Mouse (Mus musculus) large intestine, adult 2 months (tissue): ENCODE measurements around the gene Trip11. TPM values are rescaled to one million over a fixed set of nuclear protein-coding genes. Genes with fewer than 3 reads are reported as not detected.

ENCODE experiments used
- DNase-seq: peaks from one replicate; pipeline ENCODE4 v3.0.0-alpha.2; 2012; ENCODE audit warnings: low read depth, low spot score
- WGBS: fragments of 180-500 bp; shearing (Covaris S2); methylation state at CpG from one replicate; pipeline ENCODE4 v1.1.7; 2018; 5-methylcytosine and 5-hydroxymethylcytosine counted together
- polyA plus RNA-seq: library from polyadenylated mRNA; depleted of rRNA; stranded (reverse); fragments of >200 nt; gene quantifications from 2 replicates; pipeline ENCODE4 v1.2.3, GENCODE M21; 2012

Trip11 gene
- polyA plus RNA-seq, 1 experiment: 2.7 TPM

DNA sequence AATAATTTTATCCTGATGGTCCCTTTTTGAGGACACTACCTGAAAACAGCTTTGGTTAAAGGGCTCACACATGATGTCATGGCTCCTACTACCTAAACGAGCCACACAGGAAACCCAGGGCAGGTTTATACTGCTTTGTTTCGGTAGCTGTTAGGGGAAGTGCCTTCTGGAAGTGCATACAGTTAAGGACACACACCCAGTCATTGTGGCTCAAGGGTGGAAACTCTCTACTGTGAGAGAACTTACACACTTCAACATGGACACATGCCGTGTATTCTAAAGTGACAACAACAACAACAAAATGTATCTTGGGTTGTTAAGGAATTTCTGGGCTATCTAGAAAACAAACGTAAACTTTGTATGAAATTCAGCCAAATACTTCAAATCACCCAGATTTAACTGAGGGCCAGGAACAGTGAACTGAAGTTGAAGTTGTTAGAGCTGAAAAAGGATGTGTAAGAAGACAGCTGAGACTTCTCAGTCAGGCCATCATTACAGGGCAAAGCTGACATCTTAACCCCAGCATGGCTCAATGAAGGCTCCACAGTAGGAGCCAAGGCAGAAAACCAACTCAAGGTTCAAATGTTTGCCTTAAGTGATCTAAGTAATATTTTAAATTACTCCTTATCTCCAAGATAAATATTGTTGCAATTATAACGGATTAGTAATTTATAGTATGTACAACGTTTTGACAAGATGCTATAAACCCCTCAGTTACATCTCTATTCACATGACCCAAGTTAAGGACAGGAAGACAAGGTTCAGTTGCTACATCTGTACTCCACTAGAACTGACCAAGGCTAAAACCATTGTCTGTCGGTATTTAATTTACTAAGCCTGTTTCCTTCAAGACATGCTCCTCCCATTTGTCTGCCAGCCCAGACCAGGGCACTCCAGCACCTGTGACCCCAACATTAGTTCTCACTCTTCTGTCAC, 80.6 kb downstream of the Trip11 start:
- no peak for DNase-seq
- WGBS: 42% methylated on average over 7 of the region's 7 CpGs

DNA sequence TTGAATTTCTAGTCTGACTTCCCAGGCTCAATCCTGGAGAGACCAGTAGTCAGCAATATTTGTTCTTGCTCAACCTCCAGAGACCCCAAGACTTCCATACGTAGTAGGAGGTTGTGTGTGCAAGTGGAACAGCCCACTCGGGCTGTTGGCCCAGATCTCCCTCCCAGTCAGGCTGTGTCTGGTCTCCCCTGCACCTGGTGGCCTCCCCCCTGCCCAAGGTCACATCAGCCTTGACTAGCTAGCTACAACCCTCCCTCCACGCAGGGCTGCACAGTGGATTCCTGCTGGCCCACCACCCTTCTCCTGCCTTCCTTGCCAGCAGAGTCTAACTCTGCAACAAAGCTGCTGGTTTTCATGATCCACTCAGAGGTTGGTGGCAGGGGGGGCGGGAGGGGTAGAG, 81.8 kb downstream of the Trip11 start:
- WGBS: 53% methylated on average over 4 of the region's 4 CpGs
- DNase-seq: no peak

DNA sequence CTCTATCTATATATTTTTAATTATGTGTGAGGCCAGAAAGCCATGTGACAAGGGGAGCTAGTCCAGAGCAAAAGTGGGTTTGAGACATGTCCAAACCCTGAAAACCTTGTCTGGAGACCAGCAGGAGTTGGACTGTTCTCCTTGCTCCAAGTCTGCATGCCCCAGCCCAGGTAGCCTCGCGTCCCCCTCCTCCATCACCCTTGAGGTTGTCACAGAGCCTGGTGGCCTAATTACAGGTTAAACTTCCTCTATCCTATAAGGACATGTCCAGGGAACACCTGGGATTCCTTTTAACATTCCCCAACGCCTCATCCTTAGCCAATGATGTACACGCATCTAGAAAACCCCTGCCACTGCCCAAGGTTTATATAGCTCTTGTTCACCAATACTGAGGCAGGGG, 89.9 kb downstream of the Trip11 start:
- 89% methylated on average over 4 of the region's 4 CpGs for WGBS
- DNase-seq: no peak

DNA sequence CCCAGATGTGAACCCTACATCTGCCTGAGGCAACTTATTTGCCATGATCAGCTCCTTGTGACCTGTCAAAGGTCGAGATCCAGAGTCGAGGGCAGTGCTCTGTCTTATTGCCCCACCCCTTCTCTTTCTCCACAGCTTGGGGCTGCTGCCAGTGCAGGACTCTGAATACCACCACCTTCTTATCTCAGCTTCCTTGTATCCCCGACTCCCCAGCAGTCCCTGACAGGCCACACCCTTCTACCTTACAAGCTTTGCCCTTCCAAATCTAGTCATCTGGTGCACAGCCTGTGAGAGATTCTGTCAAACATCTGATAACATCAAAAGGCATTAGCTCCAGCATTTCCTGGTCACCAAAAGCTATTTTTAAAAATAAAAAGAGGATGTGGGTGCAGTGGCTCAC, 91.5 kb downstream of the Trip11 start:
- no peak for DNase-seq
- WGBS: 16% methylated on average over 3 of the region's 3 CpGs

DNA sequence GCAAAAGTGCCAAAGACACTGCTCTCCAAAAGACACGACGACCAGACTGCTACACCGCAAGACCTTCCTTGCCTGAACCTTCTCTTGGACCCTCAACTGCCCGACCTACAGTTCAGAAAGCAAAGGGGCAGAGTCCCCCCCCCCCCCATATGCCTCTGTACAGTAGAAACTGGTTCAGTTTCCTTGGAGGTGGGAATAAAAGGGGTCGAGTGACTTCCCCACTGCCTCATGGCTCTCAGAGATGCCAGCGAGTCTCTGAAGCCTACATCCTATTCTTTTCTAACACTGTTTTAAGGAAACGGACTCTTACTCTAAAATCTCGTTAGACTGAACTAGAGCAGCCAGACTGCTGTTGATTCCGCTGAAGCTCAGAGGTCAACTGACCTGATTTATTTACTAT, 93.5 kb downstream of the Trip11 start:
- no peak for DNase-seq
- WGBS: 24% methylated on average over 9 of the region's 9 CpGs

DNA sequence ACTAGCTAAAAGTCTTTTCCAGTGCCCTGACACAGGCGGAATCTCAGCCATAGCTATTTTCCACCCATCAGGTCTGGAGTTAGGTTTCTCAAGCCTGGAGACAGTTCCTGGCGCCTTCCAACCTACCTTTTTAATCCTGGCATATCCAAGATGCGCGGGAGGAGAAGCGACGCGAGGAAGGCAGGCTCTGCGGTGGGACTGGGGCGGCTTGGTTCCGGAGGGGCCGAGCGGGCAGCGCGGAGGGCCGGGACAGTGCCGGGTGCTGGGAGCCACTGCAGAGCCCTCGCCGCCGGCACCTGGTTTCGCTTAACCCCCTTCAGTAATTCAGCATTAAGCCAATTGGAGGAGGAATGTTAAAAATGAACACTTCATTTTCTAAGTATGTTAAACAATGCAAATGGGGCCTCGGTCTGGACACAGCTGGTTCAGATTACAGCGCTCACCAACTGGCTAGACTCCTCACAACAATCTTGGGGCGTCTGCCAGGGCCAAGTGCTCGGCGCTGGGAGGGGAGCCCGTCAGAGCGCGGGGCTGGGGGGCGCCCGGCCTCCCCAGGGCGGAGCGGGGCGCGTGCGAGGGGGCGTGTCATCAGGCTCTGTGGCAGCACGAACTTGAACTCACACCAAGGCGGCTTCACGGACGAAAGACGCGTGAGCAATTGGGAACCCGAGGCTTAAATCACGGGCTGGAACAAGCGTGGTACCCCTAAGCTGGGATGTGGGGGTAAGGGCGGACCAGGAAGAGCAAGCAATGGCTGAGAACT, 94.3 kb downstream of the Trip11 start, which contains the start of gene Fbln5:
Gene Fbln5 (minus strand): TSS at position 448 of the 763 bp plus-strand sequence.
- 1% methylated on average over 46 of the region's 46 CpGs for WGBS
- DNase-seq: no peak

DNA sequence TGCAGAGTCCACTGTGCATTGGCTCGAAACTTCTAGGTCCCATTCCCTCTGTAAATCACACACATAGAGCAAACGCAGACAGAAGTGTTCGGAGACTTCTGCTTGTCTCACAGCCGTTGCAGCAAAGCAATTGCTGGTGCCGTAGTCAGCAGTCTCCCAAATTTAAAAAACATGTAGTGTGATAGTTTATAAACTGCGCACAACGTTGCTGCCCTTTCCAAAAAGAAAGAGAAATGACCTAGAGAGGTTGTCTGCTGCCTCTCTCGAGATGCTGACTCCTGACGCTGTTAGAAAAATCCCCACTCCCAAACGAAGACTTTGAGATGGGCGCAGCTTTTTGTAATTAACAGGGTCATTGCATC, 94.8 kb downstream of the Trip11 start:
- DNase-seq: no peak
- WGBS: 14% methylated on average over 11 of the region's 11 CpGs

DNA sequence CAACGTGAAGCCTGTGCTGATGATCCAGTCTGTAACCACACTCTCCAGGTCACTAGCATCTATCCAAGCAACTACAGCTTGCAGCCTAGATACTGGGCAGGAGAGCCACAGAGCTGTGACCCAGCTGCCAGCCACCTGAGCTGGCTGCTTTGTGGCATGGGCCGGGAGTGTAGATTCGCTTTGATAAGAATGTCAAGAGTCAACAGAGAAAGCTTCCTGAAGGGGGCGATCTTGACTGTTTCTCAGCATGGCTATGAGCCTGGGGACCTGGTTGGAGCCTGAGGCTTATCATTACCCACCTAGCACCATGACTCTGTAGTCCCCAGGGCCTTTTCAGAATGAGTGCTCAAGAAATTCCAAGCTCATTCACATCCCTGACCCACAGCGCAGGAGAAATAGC, 96.3 kb downstream of the Trip11 start:
- 45% methylated on average over 5 of the region's 5 CpGs for WGBS
- no peak for DNase-seq

DNA sequence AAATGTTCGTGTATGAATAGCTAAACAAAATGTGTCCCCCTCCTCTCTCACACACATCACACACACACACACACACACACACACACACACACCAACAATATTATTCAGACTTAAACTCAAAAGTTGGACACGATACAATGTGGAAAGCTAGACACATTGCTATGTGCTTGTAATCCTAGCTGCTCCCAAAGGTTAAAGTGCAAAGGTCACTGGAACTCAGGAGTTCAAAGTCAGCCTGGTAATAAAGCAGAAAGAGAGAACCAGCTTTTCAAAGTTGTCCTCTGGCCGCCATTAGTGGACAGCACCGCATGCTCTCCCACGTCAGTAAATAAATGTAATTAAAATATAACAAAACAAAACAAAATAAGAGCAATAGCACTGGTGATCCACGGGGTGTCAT, 97.3 kb downstream of the Trip11 start:
- no peak for DNase-seq

DNA sequence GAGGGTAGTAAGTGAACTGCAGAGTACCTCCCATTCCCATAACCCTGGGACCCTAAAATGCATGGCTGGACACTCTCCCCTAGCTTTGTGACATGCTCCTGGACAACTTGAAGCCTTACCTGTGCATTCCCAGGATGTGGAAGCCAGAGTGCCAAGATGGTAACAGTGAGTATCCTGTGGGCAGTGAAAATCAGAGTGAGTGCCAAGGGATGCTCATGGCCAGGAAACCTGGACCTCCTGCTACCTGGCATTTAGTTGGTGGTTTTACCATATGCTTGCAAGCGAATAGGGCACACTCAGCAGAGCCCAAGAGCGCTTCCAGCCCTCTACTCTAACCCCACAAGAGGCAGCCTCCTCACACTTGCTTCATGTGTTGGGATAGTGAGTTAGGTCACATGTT, 98.6 kb downstream of the Trip11 start:
- no peak for DNase-seq
- 93% methylated on average over 2 of the region's 2 CpGs for WGBS

More for the DNA sequence above, 97.3 kb downstream of the Trip11 start:
- WGBS: 67% methylated on average over 6 of the region's 6 CpGs

DNA sequence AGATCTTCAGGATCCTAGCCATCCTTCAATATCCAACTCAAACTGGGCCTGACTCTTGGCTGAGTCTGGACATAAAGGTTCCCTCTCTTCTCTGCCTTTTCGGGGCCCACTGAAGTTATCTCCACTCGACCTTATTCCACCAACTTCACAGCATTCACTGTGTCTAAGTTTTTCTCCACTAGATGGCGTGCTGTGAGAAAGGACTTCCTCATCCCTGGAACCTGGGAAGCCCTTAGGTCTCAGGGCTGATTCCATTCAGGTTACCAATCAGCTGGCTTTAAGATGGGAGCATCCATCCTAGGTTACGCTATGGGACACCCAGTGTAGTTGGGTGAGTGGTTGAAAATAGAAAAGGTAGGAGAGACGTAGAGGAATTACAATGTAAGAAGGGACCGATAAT, 101.9 kb downstream of the Trip11 start:
- 64% methylated on average over 6 of the region's 6 CpGs for WGBS
- DNase-seq: no peak

DNA sequence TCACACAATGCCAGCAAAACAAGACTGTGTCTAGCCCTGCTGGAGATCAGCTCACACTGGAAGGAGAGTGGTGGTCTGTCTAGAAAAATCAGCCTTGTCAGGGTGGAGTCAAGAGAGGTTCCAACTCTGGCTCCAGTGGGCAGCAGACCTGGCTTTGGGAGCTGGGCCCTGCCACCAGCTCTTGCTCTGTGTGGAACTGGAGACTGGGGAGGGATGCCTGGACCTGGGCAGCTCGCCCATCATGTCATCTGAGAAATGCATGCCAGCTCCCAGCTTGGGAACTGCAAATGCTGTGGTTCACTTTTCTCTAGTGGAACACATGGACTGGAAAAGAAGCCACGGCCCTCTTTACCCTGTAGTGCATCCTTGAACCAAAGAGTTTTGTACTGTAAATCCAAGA, 102.6 kb downstream of the Trip11 start:
- 59% methylated on average over 2 of the region's 2 CpGs for whole genome bisulfite sequencing
- DNase-seq: no peak

DNA sequence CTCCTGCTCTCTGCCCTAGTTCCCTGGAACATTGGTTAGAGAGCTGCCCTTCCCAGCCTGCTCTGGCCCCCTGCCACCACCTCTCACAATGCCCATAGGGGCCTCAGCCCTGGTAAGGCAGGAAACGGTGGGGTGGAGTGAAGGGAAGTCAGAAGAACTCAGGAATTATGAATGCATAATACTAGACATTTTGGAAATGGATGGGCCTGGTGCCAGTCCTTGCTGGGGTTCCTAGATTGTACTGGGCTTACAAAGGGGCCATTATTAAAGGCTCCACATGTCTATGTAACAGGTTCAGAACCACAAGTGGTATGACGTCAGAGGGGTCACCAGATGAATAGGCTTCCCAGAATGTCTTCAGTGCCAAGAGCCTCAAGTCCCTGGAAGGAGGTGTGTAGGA, 105.7 kb downstream of the Trip11 start:
- DNase-seq: no peak

DNA sequence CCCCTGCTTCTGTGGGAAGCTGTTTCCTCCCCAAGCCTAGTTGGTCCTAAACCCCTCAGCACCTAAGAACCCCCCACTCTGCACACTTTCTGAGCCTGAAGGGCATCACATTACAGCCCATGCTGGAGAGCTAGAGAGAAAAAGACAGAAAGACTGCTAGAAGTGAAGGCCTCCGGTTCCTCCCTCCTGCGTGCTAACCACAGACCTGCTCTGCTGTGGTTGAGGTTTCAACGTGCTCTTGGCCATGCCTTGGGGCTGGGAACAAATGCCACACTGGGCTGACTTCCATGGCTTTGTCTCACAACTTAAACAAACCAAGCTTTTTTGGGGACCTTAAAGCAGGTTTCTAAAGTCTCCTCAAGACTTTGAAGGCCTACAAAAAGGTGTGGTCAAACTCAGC, 110.6 kb downstream of the Trip11 start:
- WGBS: 81% methylated on average over 3 of the region's 3 CpGs
- no peak for DNase-seq

More for the DNA sequence above, 105.7 kb downstream of the Trip11 start:
- 49% methylated on average over 2 of the region's 2 CpGs for WGBS

DNA sequence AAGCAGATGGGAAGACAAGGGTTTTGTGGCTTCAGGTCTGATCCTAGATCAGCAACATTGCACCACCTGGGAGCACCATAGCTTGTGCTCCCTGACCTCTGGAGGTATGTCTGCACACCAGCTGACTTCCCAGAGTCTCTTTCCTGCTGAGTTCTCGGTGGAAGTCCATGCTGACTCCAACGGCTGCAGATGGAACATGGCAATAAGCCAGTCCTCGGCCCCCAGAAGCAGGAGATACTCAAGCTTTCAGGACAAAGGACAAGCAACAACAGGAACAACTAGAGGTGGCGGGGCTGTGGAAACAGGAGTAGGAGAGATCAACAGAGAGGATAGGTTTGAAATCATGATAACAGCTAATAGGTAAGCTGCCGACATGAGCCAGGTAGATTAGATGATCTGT, 111.3 kb downstream of the Trip11 start:
- DNase-seq: no peak
- WGBS: 57% methylated on average over 5 of the region's 5 CpGs

DNA sequence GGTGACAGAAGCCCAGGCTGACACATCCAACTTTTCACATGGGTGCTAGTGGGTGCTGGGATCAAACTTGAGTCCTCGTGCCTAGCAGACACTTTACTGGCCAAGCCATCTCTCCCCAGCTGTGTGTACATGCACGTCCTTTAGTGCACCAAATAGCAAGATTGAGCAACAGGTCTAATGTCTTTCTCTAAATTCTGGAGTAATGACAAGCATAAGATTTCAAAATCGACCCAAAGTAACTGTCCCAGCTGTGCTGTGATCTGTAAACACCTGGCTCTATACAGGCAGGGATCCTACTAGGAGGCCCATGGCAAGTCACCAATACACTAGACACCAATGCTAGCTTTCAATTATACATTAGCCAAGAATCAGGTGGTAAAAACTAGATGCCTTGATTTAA, 112.0 kb downstream of the Trip11 start:
- 51% methylated on average over 3 of the region's 3 CpGs for WGBS

DNA sequence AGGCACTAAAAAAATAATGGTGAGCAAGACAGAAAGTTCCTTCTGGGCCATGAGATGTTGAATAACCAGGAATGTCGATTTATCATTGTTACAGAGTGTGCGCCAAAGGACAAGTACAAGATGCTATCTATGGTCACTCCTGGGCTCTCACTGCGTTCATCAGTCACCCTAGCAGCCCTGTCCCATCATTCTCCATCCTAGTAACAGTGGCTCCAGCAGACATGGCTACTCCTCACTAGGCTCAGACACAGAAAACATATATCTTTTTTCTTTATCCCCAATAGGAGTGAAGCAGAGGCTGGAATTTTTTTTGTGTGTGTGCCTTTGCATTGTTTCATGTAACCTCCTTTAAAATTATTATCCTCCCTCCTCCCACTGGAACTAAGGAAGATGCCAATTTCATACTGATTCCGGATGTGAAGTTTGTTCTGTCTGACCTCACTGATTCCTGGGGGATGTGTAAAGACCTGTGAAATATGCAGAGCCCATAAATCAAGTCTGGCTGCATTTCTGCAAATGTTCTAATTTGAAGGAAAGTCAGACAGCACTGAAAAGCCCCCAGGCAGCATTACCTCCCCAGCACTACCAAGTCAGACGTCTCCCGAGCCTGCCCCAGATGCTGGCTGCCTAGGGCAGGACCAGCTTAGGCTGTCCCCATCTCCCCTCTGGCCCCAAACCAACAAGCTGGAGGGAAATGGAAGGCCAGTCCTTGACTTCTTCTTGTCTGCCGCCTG, 114.7 kb downstream of the Trip11 start:
- WGBS: 55% methylated on average over 7 of the region's 7 CpGs
- DNase-seq: no peak

More for the DNA sequence above, 112.0 kb downstream of the Trip11 start:
- no peak for DNase-seq

DNA sequence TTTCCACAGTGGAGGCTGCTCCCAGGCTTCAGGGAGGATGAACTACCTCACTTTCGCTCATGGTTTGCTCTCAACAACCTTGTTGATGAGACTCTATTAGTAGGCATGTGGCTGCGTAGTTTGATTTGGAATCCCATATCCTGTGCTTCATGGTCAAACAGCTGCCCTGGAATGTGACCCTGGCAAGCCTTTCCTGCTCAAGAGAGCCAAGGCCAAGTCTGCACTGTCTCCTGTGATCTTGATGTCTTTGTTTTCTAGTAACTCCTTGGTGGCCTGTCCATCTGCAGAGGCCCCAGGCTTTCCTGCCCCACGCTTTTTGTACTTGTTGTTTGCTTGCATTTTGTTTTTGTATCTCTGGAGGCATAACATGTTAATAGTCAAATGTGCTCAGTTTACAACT, 118.6 kb downstream of the Trip11 start:
- 72% methylated on average over 3 of the region's 3 CpGs for WGBS

DNA sequence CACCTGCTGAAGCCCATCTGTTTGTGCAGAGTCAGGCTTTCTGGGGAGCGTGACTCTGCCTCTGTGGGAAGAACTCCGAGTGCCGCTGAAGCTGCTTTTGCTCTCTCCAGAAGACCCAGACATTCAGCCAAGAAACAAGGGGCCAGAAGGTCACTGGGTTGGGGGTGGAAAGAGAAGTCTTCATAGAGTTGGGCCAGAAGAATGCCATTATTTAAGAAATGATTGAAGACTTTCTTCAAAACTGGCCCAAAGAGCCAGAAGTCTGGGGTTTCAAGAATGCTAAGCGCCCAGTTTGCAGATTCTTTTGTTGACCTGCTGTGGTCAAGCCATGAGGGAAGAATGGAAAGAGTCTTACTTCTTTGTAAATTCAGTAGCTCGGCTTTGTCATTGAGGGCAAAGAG, 119.8 kb downstream of the Trip11 start:
- DNase-seq: no peak
- WGBS: 85% methylated on average over 5 of the region's 5 CpGs

More for the DNA sequence above, 118.6 kb downstream of the Trip11 start:
- no peak for DNase-seq

DNA sequence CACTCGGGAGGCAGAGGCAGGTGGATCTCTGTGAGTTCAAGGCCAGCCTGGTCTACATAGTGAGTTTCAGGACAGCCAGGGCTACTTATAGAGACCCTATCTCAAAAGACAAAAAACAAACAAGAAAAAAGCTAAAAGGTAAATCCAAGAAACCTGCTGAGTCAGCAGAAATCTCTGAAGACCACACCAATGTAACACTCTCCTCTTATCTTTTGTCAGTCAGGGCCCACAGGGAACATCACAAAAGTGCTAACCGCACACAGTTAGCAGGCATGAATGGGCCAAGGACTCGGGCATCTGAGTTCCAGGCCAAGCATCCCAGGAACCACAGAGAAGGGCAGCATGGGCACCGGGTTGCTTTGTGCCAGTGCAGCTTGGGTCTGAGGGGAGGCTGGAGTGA, 120.4 kb downstream of the Trip11 start:
- no peak for DNase-seq
- 96% methylated on average over 4 of the region's 4 CpGs for WGBS
